Mouse (Mus musculus) midbrain, embryonic 10.5 days (tissue): ENCODE measurements at regions not wholly inside any gene's neighbourhood (a gene's known extent, or its start where the extent isn't known, plus 50 kb on each side); places are given as distances from the start of the nearest gene placed in this dataset.

ENCODE experiments used
- DNase-seq: peaks from one replicate; pipeline ENCODE4 v3.0.0-alpha.2; 2017; ENCODE audit warnings: low spot score
- H3K27ac ChIP-seq: fragments of 300-500 bp; sonication (generic); replicated peaks from 2 replicates; pipeline ENCODE4 v1.5.1; 2016; ENCODE audit warnings: mild to moderate bottlenecking
- H3K27me3 ChIP-seq: fragments of 300-500 bp; sonication (generic); 2 replicates; pipeline ENCODE4 v1.6.1; 2016; ENCODE audit warnings: low read depth, mild to moderate bottlenecking; ENCODE audit not compliant: poor library complexity, severe bottlenecking
- H3K36me3 ChIP-seq: fragments of 300-500 bp; sonication (generic); 2 replicates; pipeline ENCODE4 v1.6.1; 2016; ENCODE audit warnings: mild to moderate bottlenecking, moderate library complexity
- H3K4me1 ChIP-seq: fragments of 300-500 bp; sonication (generic); 2 replicates; pipeline ENCODE4 v1.6.1; 2016
- H3K4me3 ChIP-seq: fragments of 300-500 bp; sonication (generic); 2 replicates; pipeline ENCODE4 v1.5.1; 2016; ENCODE audit warnings: mild to moderate bottlenecking, moderate library complexity
- H3K9me3 ChIP-seq: fragments of 300-500 bp; sonication (generic); replicated peaks from 2 replicates; pipeline ENCODE4 v1.6.1; 2016; ENCODE audit warnings: mild to moderate bottlenecking
- WGBS: fragments of 180-500 bp; shearing (Covaris S2); methylation state at CpG from one replicate; pipeline ENCODE4 v1.1.7; 2016; 5-methylcytosine and 5-hydroxymethylcytosine counted together

GRCm38 (mm10) chr1:73538420-73538871 is 522.7 kb upstream of the Tnp1 start:
- peak; percentile 13 for DNase-seq
- H3K4me3 ChIP-seq = no peak overlapping the region
- H3K27me3 ChIP-seq = no peaks in the 10 kb centered on the region
- 55% methylated on average over 2 of the region's 2 CpGs for WGBS
- no peaks in the 10 kb centered on the region for H3K36me3 ChIP-seq
- H3K27ac ChIP-seq = peak overlapping the region; percentile 60
- no peaks in the 10 kb centered on the region for H3K9me3 ChIP-seq
- H3K4me1 ChIP-seq = 0 out of 2 replicates have a peak, but pooled peaks cover 5% of the 10 kb centered on the region

DNA sequence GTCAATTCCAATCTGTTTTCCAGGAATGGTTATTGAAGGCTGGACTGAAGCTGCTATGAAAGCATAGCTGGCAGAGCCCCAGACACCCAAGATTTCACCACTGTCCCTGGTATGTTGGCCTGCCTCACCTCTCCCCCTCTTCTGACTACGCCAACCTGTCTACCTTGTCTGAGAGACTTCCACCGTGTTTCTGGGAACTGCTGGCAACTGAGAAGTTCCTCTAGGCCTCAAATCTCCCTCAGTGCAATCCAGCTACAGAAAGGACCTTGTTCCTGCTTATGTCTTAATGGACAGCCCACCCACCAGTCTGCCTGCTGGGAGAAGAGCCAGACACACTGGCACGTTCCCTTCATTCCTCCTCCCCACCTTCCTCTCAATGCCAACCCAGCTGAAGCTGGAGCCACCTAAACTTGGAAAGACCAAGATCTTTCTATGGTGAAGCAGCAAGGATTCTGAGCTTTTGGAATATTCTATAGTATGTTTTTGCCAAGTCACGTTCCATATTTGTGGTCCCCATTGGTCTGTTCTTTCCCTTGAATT is 520.1 kb upstream of the Tnp1 start:
- Histone ChIP-seq H3K9me3 (no peaks in the 10 kb centered on the region), H3K4me3 (no peak overlapping the region), H3K27me3 (no peaks in the 10 kb centered on the region), H3K27ac (no peak overlapping the region), H3K36me3 (no peaks in the 10 kb centered on the region), H3K4me1 (peaks cover under 1% of the 10 kb centered on the region; the same call in 1 of the 2 replicates)
- DNase-seq = no peak
- 88% methylated on average over 4 of the region's 4 CpGs for WGBS

- Histone ChIP-seq H3K9me3 (no peaks in the 10 kb centered on the region), H3K27me3 (no peaks in the 10 kb centered on the region), H3K4me3 (no peak overlapping the region), H3K27ac (no peak overlapping the region), H3K36me3 (no peaks in the 10 kb centered on the region), H3K4me1 (peaks cover 6% of the 10 kb centered on the region)
- 89% methylated on average over 3 of the region's 3 CpGs for WGBS
- DNase-seq = no peak
Observed at GRCm38 (mm10) chr1:73533526-73533925, 517.8 kb upstream of the Tnp1 start.

GRCm38 (mm10) chr1:73532316-73532715 is 516.6 kb upstream of the Tnp1 start:
- H3K9me3 ChIP-seq = no peaks in the 10 kb centered on the region
- DNase-seq = no peak
- H3K36me3 ChIP-seq = no peaks in the 10 kb centered on the region
- peaks cover 6% of the 10 kb centered on the region for H3K4me1 ChIP-seq
- no peaks in the 10 kb centered on the region for H3K27me3 ChIP-seq
- WGBS = 90% methylated on average over 4 of the region's 4 CpGs
- no peak overlapping the region for H3K27ac ChIP-seq
- no peak overlapping the region for H3K4me3 ChIP-seq

DNA sequence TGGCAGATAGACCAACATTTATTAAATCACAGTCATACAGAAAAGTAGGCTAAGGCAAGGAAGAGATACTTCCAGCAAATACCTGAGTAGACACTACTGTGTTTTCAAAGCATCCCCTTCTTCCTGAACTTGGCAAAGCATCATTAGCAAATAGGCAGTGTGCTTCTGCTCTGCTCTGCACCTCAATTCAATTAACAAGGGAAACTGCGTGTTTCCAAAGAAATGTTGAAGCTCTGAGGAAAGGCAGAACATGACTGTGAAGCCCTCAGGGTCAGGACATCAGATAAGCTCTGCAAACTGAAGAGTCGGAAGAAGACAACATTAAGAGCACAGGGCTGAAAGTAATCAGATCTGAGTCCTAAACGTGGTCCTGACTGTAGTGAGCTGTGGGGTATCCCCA is 516.1 kb upstream of the Tnp1 start:
- Histone ChIP-seq H3K27me3 (no peaks in the 10 kb centered on the region), H3K27ac (no peak overlapping the region), H3K9me3 (no peaks in the 10 kb centered on the region), H3K36me3 (no peaks in the 10 kb centered on the region), H3K4me1 (peaks cover 6% of the 10 kb centered on the region), H3K4me3 (no peak overlapping the region)
- 86% methylated on average over 3 of the region's 3 CpGs for WGBS
- no peak for DNase-seq

- no peaks in the 10 kb centered on the region for H3K9me3 ChIP-seq
- H3K27ac ChIP-seq = no peak overlapping the region
- no peak for DNase-seq
- 56% methylated on average over 2 of the region's 2 CpGs for WGBS
- H3K36me3 ChIP-seq = no peaks in the 10 kb centered on the region
- no peak overlapping the region for H3K4me3 ChIP-seq
- no peaks in the 10 kb centered on the region for H3K27me3 ChIP-seq
- peaks cover 6% of the 10 kb centered on the region for H3K4me1 ChIP-seq
Observed at GRCm38 (mm10) chr1:73530326-73530725, 514.6 kb upstream of the Tnp1 start.

GRCm38 (mm10) chr1:73528623-73529022 is 512.9 kb upstream of the Tnp1 start:
- H3K4me3 ChIP-seq = no peak overlapping the region
- H3K27me3 ChIP-seq = no peaks in the 10 kb centered on the region
- DNase-seq = no peak
- H3K9me3 ChIP-seq = no peaks in the 10 kb centered on the region
- WGBS = 94% methylated on average over 1 of the region's 1 CpGs
- no peak overlapping the region for H3K27ac ChIP-seq
- H3K36me3 ChIP-seq = no peaks in the 10 kb centered on the region
- peaks cover 6% of the 10 kb centered on the region for H3K4me1 ChIP-seq

DNA sequence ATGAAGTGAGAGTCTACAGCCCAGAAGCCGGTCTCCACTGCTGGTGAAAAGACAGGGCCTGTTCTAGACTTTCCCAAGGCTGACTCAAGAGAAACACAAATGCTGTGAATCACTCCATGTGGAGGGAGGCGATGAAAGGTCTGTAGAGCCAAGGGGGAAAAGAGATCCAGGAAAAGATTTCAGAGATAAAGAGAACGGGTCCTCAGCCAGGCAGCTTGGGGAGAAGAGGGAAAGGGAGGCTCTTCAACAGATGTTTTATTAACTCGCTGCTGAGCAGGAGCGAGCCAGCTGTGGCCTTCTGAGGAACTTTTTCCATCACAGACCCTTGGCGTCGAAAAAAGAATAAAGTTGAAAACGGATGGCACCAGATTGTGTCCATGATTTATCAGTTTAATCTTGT is 500.7 kb upstream of the Tnp1 start:
- 91% methylated on average over 8 of the region's 8 CpGs for WGBS

DNA sequence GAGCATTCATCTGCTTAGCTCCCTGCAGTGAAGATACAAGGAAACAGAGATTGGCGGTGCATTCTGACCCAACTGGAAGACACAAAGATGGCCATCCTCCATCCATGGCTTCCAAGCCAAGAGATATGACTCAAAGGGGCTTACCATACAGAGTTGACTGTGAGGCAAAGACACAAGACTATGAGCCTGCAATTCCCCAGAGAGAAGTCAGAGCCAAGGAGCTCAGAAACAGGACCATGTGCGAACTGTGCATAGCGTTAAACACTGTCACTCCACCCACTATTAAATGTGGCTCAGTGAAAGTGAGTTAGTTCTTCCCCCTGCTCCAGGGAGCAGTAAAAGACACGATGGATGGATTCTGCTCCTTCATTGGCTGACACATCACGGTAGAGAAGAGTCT is 500.1 kb upstream of the Tnp1 start:
- Histone ChIP-seq H3K27me3 (peaks cover 21% of the 10 kb centered on the region), H3K27ac (no peak overlapping the region), H3K4me1 (peaks cover 5% of the 10 kb centered on the region; the same call in 1 of the 2 replicates), H3K36me3 (no peaks in the 10 kb centered on the region), H3K4me3 (no peak overlapping the region), H3K9me3 (no peaks in the 10 kb centered on the region)
- WGBS = 90% methylated on average over 5 of the region's 5 CpGs
- DNase-seq = no peak

More for the DNA sequence above, 500.7 kb upstream of the Tnp1 start:
- Histone ChIP-seq H3K27ac (no peak overlapping the region), H3K9me3 (no peaks in the 10 kb centered on the region), H3K4me1 (peaks cover 5% of the 10 kb centered on the region; the same call in 1 of the 2 replicates), H3K36me3 (no peaks in the 10 kb centered on the region), H3K4me3 (no peak overlapping the region), H3K27me3 (peaks cover 21% of the 10 kb centered on the region)
- no peak for DNase-seq

- Histone ChIP-seq H3K4me3 (no peak overlapping the region), H3K4me1 (peaks cover 5% of the 10 kb centered on the region; the same call in 1 of the 2 replicates), H3K27me3 (peaks cover 21% of the 10 kb centered on the region), H3K27ac (no peak overlapping the region), H3K9me3 (no peaks in the 10 kb centered on the region), H3K36me3 (no peaks in the 10 kb centered on the region)
- DNase-seq = no peak
- 75% methylated on average over 5 of the region's 5 CpGs for WGBS
Observed at GRCm38 (mm10) chr1:73513822-73514221, 498.1 kb upstream of the Tnp1 start.

DNA sequence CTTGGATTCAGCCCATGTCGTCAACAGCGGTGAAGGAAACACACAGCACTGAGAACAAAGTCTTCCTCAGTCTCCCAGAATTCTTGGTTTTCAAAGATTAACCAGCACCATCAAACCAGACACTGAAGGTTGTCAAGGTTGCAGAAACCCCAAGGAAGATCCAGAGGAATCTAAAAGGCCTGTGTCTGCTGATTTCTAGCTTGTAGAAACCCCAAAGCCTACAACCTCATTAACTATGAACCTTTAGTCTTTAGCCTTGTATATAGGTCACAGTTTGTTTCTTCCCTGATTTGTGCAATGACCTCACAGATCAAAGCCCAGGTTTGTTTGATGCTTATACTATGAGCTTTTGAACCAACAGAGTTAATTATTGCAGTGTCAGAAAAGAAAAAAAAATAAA is 497.1 kb upstream of the Tnp1 start:
- Histone ChIP-seq H3K36me3 (no peaks in the 10 kb centered on the region), H3K27ac (no peak overlapping the region), H3K4me3 (no peak overlapping the region), H3K4me1 (peaks cover 5% of the 10 kb centered on the region; the same call in 1 of the 2 replicates), H3K27me3 (peaks cover 21% of the 10 kb centered on the region), H3K9me3 (no peaks in the 10 kb centered on the region)
- no peak for DNase-seq
- WGBS = 98% methylated on average over 2 of the region's 2 CpGs

DNA sequence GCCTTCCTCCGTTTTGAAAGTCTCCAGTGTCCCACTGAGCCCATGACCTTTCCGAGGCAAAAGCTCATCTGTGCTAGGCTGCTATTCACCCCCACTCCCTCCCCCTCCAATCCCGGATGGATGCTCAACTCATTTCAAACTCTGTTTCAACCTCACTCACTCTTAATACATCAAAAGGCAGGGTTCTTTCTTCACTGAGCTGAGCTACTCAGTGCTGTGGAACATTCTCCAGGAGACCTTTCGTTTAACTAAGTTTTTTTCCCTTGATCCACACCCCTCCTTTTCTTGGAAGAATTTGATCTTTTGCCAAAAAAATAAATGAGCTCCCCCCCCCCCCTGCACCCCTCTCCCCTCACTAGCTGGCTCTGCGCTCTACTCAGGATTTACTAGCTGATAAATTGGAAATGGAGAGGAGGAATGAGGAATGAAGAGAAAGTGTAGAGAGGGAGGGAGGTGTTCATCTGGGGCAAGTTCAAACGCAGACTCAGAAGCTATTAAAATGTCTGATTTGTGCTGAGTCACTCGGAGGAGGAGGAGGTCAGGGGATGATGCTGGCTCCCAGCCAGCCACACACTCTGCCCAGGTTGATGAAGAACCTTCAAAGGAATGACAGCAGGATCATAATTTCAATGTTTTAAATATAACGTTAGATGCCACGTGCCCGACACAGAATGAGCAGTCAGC is 491.5 kb upstream of the Tnp1 start:
- H3K27ac ChIP-seq = no peak overlapping the region
- H3K9me3 ChIP-seq = no peaks in the 10 kb centered on the region
- WGBS = 78% methylated on average over 10 of the region's 10 CpGs
- H3K4me3 ChIP-seq = no peak overlapping the region
- no peaks in the 10 kb centered on the region for H3K36me3 ChIP-seq
- DNase-seq = no peak
- peaks cover 5% of the 10 kb centered on the region; the same call in 1 of the 2 replicates for H3K27me3 ChIP-seq
- peaks cover 8% of the 10 kb centered on the region; the same call in 1 of the 2 replicates for H3K4me1 ChIP-seq

GRCm38 (mm10) chr1:73503611-73504010 is 487.9 kb upstream of the Tnp1 start:
- no peak for DNase-seq
- Histone ChIP-seq H3K4me1 (peaks cover 8% of the 10 kb centered on the region; the same call in 1 of the 2 replicates), H3K27me3 (no peaks in the 10 kb centered on the region), H3K27ac (no peak overlapping the region), H3K4me3 (no peak overlapping the region), H3K36me3 (no peaks in the 10 kb centered on the region), H3K9me3 (no peaks in the 10 kb centered on the region)
- 88% methylated on average over 4 of the region's 4 CpGs for WGBS
